Mouse (Mus musculus) lung, postnatal 14 days (tissue): ENCODE results near the gene Taf1c.
A peak's percentile ranks its signal among the peaks of the same experiment; 100 is the strongest.

Experiments
- DNase-seq: peaks from one replicate; pipeline ENCODE4 v3.0.0; 2021

Taf1c gene

DNA sequence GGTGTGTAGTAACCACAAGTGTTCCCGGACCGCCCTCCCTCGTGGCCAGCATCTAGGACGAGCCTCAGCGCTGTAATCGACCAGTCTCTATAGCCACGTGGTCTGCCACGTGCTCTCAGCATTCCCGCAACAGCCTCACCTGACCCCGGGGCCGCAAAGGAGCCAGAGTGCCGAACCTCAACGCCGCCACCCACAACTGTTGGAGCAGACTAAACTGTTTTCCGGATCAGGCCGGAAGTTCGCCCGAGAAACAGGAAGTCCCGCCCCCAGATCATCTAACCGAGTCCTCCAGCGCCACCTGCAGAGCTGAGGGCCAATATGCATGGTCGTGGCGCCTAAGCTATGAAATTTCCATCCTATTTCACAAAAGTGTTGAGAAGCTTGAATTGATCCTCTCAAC lies at the start of gene Taf1c:
Gene Taf1c, minus strand, starts transcription at position 227 of the 400 bp plus-strand sequence.
- peak; percentile 96 for DNase-seq

GRCm38 (mm10) chr8:119651324-119651723 lies 46.3 kb upstream of the Taf1c start:
- DNase-seq = no peak

- no peak for DNase-seq
Observed at GRCm38 (mm10) chr8:119646846-119647245, 41.8 kb upstream of the Taf1c start.

GRCm38 (mm10) chr8:119646197-119646596 lies 41.2 kb upstream of the Taf1c start:
- no peak for DNase-seq

GRCm38 (mm10) chr8:119644981-119645597 lies 40.1 kb upstream of the Taf1c start:
- DNase-seq = no peak

GRCm38 (mm10) chr8:119644429-119644960 lies 39.5 kb upstream of the Taf1c start:
- DNase-seq = no peak

DNA sequence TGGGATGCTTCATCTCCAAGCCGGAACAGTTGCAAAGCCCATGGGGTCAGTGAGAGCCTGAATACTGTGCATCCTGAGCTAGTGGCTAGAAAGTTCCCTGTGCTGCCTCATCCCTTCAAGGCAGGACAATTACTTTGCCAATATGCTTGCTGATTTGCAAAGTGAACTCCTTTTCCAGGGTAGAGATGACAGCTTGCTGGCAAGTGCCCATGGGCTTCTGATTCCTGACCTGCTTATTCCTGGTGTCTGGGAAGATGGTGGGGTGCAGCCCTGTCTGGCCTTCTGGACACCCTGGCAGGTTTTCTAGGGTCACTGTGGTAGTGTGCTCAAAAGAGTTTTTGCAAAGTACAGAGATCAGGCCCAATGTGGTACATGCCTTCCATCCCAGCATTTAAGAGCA lies 37.9 kb upstream of the Taf1c start:
- no peak for DNase-seq

- DNase-seq = no peak
Observed at GRCm38 (mm10) chr8:119641058-119641457, 36.0 kb upstream of the Taf1c start.

GRCm38 (mm10) chr8:119639798-119640197 lies 34.8 kb upstream of the Taf1c start:
- no peak for DNase-seq

GRCm38 (mm10) chr8:119638261-119638660 lies 33.2 kb upstream of the Taf1c start:
- no peak for DNase-seq

DNA sequence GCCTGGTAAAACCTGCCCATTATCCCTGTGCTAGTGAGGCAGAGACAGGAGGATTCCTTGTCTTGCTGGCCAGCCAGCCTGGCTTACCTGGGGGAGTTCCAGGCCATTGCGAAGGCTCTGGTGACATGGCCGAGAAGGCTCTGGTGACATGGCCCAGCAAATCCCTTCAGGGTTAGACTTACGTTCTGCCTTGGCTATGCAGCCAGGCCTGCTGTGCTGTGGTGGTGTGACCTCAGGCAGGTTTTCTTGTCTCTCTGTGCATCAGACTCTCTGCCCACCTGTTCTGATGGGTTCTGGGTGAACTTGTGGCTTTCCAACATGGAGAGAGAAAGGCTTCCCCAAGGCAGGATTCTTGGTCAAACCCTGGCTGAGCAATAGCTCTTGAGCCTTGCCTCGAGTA lies 32.4 kb upstream of the Taf1c start:
- DNase-seq = no peak

DNA sequence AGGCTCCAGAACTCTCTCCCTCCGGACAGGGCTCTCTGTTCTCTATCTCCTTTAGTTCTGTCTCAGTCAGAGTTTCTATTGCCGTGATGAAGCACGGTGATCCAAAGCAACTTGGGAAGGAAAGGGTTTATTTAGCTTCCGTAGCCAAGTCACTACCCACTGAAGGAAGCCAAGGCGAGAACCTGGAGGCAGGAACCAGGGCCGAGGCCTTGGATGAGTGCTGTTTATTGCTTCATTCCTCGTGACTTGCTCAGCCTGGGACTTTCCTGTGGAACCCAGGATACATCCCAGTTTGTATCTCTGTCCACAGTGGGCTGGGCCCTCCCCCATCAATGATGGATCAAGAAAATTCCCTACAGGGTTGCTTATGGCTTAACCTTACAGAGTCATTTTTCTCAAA lies 31.7 kb upstream of the Taf1c start:
- DNase-seq = no peak

DNA sequence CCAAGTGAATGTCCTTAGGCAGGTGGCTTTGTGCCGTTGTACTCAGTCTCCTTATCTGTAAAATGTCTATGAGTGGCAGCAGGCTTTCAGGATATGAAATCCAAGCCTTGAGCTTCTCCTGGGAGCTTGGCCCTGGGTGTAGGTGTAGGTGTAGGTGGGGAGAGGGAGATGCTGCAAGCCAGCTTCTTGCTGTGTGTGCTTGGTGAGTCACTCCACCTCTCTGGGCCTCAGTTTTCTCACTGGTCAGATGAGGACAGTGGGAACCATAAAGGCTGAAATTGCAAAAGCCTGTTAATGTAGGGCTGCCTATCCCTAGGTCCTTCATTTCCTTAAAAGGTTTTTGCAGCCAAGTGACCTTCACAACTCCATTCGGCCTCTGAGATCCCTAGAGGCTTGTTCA lies 30.9 kb upstream of the Taf1c start:
- no peak for DNase-seq

- peak; percentile 16 for DNase-seq
Observed at GRCm38 (mm10) chr8:119635378-119635777, 30.4 kb upstream of the Taf1c start, which contains the start of gene Kcng4. TSS of gene Kcng4 (minus strand) at chr8:119635680.

GRCm38 (mm10) chr8:119634616-119635336 lies 29.8 kb upstream of the Taf1c start:
- DNase-seq = peak; percentile 12

GRCm38 (mm10) chr8:119632909-119633308 lies 27.9 kb upstream of the Taf1c start:
- DNase-seq = no peak

DNA sequence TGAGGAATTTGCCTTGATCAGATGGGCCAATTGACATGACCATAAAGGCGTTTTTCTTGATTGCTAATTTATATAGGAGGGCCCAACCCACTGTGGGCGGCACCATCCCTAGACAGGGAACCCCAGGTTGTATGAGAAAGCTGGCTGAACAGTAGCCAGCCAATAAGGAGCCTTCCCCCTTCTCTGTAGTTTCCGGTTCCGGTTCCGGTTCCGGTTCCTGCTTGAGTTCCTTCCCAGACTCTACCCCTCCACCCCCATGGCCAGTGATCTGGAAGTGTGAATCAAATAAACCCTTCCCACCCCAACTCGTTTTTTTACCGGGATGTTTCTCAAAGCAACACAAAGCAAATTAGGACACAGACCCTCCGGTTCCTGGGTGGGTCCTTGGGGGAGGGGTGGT lies 27.2 kb upstream of the Taf1c start:
- DNase-seq = no peak

GRCm38 (mm10) chr8:119630841-119631240 lies 25.8 kb upstream of the Taf1c start:
- DNase-seq = no peak

- no peak for DNase-seq
Observed at GRCm38 (mm10) chr8:119627613-119628359, 22.8 kb upstream of the Taf1c start.

DNA sequence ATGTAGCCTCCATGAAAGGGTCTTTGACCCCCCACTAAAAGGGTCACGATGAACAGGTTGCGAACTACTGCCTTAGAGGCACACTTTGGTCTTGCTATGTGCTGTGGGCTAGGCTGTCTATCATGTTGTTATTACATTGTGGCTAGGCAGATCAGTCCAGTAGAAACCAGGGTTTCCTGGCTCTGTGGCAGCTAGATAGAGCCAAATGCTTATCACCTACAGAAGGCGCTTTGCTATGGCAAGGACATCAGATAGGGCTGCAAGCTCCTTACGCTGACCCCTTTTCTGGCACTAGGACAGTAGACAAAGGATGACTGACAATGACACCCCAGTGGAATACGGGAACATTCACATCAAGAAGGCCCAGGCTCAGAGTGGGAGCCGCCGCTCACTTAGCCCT lies 22.2 kb upstream of the Taf1c start:
- no peak for DNase-seq

GRCm38 (mm10) chr8:119625788-119626187 lies 20.8 kb upstream of the Taf1c start:
- DNase-seq = no peak

GRCm38 (mm10) chr8:119624916-119625315 lies 19.9 kb upstream of the Taf1c start:
- no peak for DNase-seq

GRCm38 (mm10) chr8:119623744-119624143 lies 18.7 kb upstream of the Taf1c start:
- DNase-seq = no peak

- no peak for DNase-seq
Observed at GRCm38 (mm10) chr8:119623061-119623460, 18.0 kb upstream of the Taf1c start.
